Mouse (Mus musculus): ENCODE data around the gene Klhl5. TPM values are rescaled to one million over a fixed set of nuclear protein-coding genes. Genes with fewer than 3 reads are reported as not detected.

Gene Klhl5
- polyA plus RNA-seq, 1 experiment from 2014 or later: 15.8 TPM

GRCm38 (mm10) chr5:65122616-65123015 lies 15.3 kb downstream of the Klhl5 start:
- WGBS: 84% methylated on average over 3 of the region's 3 CpGs
- Histone ChIP-seq H3K9ac (ENCODE audit: low read length) (no peak overlapping the region), H3K4me2 (ENCODE audit: low read length) (no peak overlapping the region), H3K4me1 (replicated peaks; ENCODE audit: control insufficient read depth, insufficient read depth, low read length) (no peaks in the 10 kb centered on the region), H3K9me3 (ENCODE audit: control insufficient read depth, low read length) (no peaks in the 10 kb centered on the region), H3K36me3 (ENCODE audit: control insufficient read depth, insufficient read depth, low read length) (no peaks in the 10 kb centered on the region), H3K27ac (ENCODE audit: low read depth) (no peak overlapping the region), H3K27me3 (replicated peaks; ENCODE audit: control insufficient read depth, insufficient read depth, low read length) (no peaks in the 10 kb centered on the region), H3K4me3 (ENCODE audit: low read depth, low read length) (no peak overlapping the region)
- ATAC-seq (replicated peaks; ENCODE audit: low FRiP score, low TSS enrichment, low read depth): no peak
- no peak for DNase-seq (ENCODE audit: low spot score)

- Histone ChIP-seq H3K9ac (ENCODE audit: low read length) (no peak overlapping the region), H3K4me2 (ENCODE audit: low read length) (no peak overlapping the region), H3K4me1 (replicated peaks; ENCODE audit: control insufficient read depth, insufficient read depth, low read length) (no peaks in the 10 kb centered on the region), H3K27me3 (replicated peaks; ENCODE audit: control insufficient read depth, insufficient read depth, low read length) (no peaks in the 10 kb centered on the region), H3K36me3 (ENCODE audit: control insufficient read depth, insufficient read depth, low read length) (no peaks in the 10 kb centered on the region), H3K27ac (ENCODE audit: low read depth) (no peak overlapping the region), H3K4me3 (ENCODE audit: low read depth, low read length) (no peak overlapping the region), H3K9me3 (ENCODE audit: control insufficient read depth, low read length) (no peaks in the 10 kb centered on the region)
- no peak for ATAC-seq (replicated peaks; ENCODE audit: low FRiP score, low TSS enrichment, low read depth)
- no peak for DNase-seq (ENCODE audit: low spot score)
- WGBS: 89% methylated on average over 1 of the region's 1 CpGs
Measured at GRCm38 (mm10) chr5:65126137-65126536, 18.8 kb downstream of the Klhl5 start.

- H3K27ac ChIP-seq (ENCODE audit: low read depth): no peak overlapping the region
- H3K27me3 ChIP-seq (replicated peaks; ENCODE audit: control insufficient read depth, insufficient read depth, low read length): no peaks in the 10 kb centered on the region
- no peak for DNase-seq (ENCODE audit: low spot score)
- H3K4me3 ChIP-seq (ENCODE audit: low read depth, low read length): no peak overlapping the region
- no peak overlapping the region for H3K9ac ChIP-seq (ENCODE audit: low read length)
- no peaks in the 10 kb centered on the region for H3K9me3 ChIP-seq (ENCODE audit: control insufficient read depth, low read length)
- ATAC-seq (replicated peaks; ENCODE audit: low FRiP score, low TSS enrichment, low read depth): no peak
- no peak overlapping the region for H3K4me2 ChIP-seq (ENCODE audit: low read length)
- H3K4me1 ChIP-seq (replicated peaks; ENCODE audit: control insufficient read depth, insufficient read depth, low read length): 0 out of 2 replicates have a peak, but pooled peaks cover 2% of the 10 kb centered on the region
- 74% methylated on average over 2 of the region's 2 CpGs for WGBS
- H3K36me3 ChIP-seq (ENCODE audit: control insufficient read depth, insufficient read depth, low read length): no peaks in the 10 kb centered on the region
Measured at GRCm38 (mm10) chr5:65128481-65128880, 21.1 kb downstream of the Klhl5 start.

- DNase-seq (ENCODE audit: low spot score) (peak; percentile 73), ATAC-seq (replicated peaks; ENCODE audit: low FRiP score, low TSS enrichment, low read depth) (0 out of 2 replicates have a peak, but pooled peaks have one; percentile 58)
- no peak overlapping the region for H3K27ac ChIP-seq (ENCODE audit: low read depth)
- no peaks in the 10 kb centered on the region for H3K36me3 ChIP-seq (ENCODE audit: control insufficient read depth, insufficient read depth, low read length)
- no peaks in the 10 kb centered on the region for H3K9me3 ChIP-seq (ENCODE audit: control insufficient read depth, low read length)
- 4% methylated on average over 12 of the region's 12 CpGs for WGBS
- peak overlapping the region; percentile 71 for H3K4me2 ChIP-seq (ENCODE audit: low read length)
- H3K4me3 ChIP-seq (ENCODE audit: low read depth, low read length): peak overlapping the region; percentile 47
- H3K4me1 ChIP-seq (replicated peaks; ENCODE audit: control insufficient read depth, insufficient read depth, low read length): 0 out of 2 replicates have a peak, but pooled peaks cover 2% of the 10 kb centered on the region
- H3K27me3 ChIP-seq (replicated peaks; ENCODE audit: control insufficient read depth, insufficient read depth, low read length): no peaks in the 10 kb centered on the region
- H3K9ac ChIP-seq (ENCODE audit: low read length): peak overlapping the region; percentile 25
Measured at GRCm38 (mm10) chr5:65130528-65131210, 23.3 kb downstream of the Klhl5 start.

GRCm38 (mm10) chr5:65131211-65131879 lies 24.0 kb downstream of the Klhl5 start:
- 21% methylated on average over 20 of the region's 20 CpGs for WGBS
- DNase-seq (ENCODE audit: low spot score) (peak; percentile 64), ATAC-seq (replicated peaks; ENCODE audit: low FRiP score, low TSS enrichment, low read depth) (no peak)
- no peak overlapping the region for H3K27ac ChIP-seq (ENCODE audit: low read depth)
- H3K27me3 ChIP-seq (replicated peaks; ENCODE audit: control insufficient read depth, insufficient read depth, low read length): no peaks in the 10 kb centered on the region
- 0 out of 2 replicates have a peak, but pooled peaks cover 2% of the 10 kb centered on the region for H3K4me1 ChIP-seq (replicated peaks; ENCODE audit: control insufficient read depth, insufficient read depth, low read length)
- H3K36me3 ChIP-seq (ENCODE audit: control insufficient read depth, insufficient read depth, low read length): no peaks in the 10 kb centered on the region
- H3K9me3 ChIP-seq (ENCODE audit: control insufficient read depth, low read length): no peaks in the 10 kb centered on the region
- H3K4me2 ChIP-seq (ENCODE audit: low read length): peak overlapping the region; percentile 71
- H3K9ac ChIP-seq (ENCODE audit: low read length): peak overlapping the region; percentile 25
- H3K4me3 ChIP-seq (ENCODE audit: low read depth, low read length): peak overlapping the region; percentile 47

GRCm38 (mm10) chr5:65136159-65136558 lies 28.8 kb downstream of the Klhl5 start:
- ATAC-seq (replicated peaks; ENCODE audit: low FRiP score, low TSS enrichment, low read depth): no peak

GRCm38 (mm10) chr5:65137073-65137472 lies 29.7 kb downstream of the Klhl5 start:
- WGBS: 86% methylated on average over 6 of the region's 6 CpGs
- no peaks in the 10 kb centered on the region for H3K4me1 ChIP-seq (replicated peaks; ENCODE audit: control insufficient read depth, insufficient read depth, low read length)
- DNase-seq (ENCODE audit: low spot score): no peak
- no peaks in the 10 kb centered on the region for H3K27me3 ChIP-seq (replicated peaks; ENCODE audit: control insufficient read depth, insufficient read depth, low read length)
- H3K4me3 ChIP-seq (ENCODE audit: low read depth, low read length): no peak overlapping the region
- no peak overlapping the region for H3K4me2 ChIP-seq (ENCODE audit: low read length)
- ATAC-seq (replicated peaks; ENCODE audit: low FRiP score, low TSS enrichment, low read depth): no peak
- no peak overlapping the region for H3K9ac ChIP-seq (ENCODE audit: low read length)
- no peaks in the 10 kb centered on the region for H3K9me3 ChIP-seq (ENCODE audit: control insufficient read depth, low read length)
- no peak overlapping the region for H3K27ac ChIP-seq (ENCODE audit: low read depth)
- H3K36me3 ChIP-seq (ENCODE audit: control insufficient read depth, insufficient read depth, low read length): peaks cover 8% of the 10 kb centered on the region

More at GRCm38 (mm10) chr5:65136159-65136558, 28.8 kb downstream of the Klhl5 start:
- peaks cover 1% of the 10 kb centered on the region; the same call in 1 of the 2 replicates for H3K36me3 ChIP-seq (ENCODE audit: control insufficient read depth, insufficient read depth, low read length)
- H3K4me3 ChIP-seq (ENCODE audit: low read depth, low read length): no peak overlapping the region
- no peak overlapping the region for H3K9ac ChIP-seq (ENCODE audit: low read length)
- no peak for DNase-seq (ENCODE audit: low spot score)
- H3K9me3 ChIP-seq (ENCODE audit: control insufficient read depth, low read length): no peaks in the 10 kb centered on the region
- 77% methylated on average over 7 of the region's 7 CpGs for WGBS
- H3K27me3 ChIP-seq (replicated peaks; ENCODE audit: control insufficient read depth, insufficient read depth, low read length): no peaks in the 10 kb centered on the region
- H3K27ac ChIP-seq (ENCODE audit: low read depth): no peak overlapping the region
- 0 out of 2 replicates have a peak, but pooled peaks cover 2% of the 10 kb centered on the region for H3K4me1 ChIP-seq (replicated peaks; ENCODE audit: control insufficient read depth, insufficient read depth, low read length)
- H3K4me2 ChIP-seq (ENCODE audit: low read length): no peak overlapping the region

- no peaks in the 10 kb centered on the region for H3K27me3 ChIP-seq (replicated peaks; ENCODE audit: control insufficient read depth, insufficient read depth, low read length)
- ATAC-seq (replicated peaks; ENCODE audit: low FRiP score, low TSS enrichment, low read depth) (no peak), DNase-seq (ENCODE audit: low spot score) (no peak)
- H3K36me3 ChIP-seq (ENCODE audit: control insufficient read depth, insufficient read depth, low read length): peaks cover 28% of the 10 kb centered on the region
- H3K4me2 ChIP-seq (ENCODE audit: low read length): no peak overlapping the region
- H3K9me3 ChIP-seq (ENCODE audit: control insufficient read depth, low read length): no peaks in the 10 kb centered on the region
- H3K27ac ChIP-seq (ENCODE audit: low read depth): no peak overlapping the region
- no peaks in the 10 kb centered on the region for H3K4me1 ChIP-seq (replicated peaks; ENCODE audit: control insufficient read depth, insufficient read depth, low read length)
- H3K9ac ChIP-seq (ENCODE audit: low read length): no peak overlapping the region
- WGBS: 89% methylated on average over 8 of the region's 8 CpGs
- H3K4me3 ChIP-seq (ENCODE audit: low read depth, low read length): no peak overlapping the region
Measured at GRCm38 (mm10) chr5:65141242-65141641, 33.9 kb downstream of the Klhl5 start.

Data from intestine, embryonic 14.5 days (tissue).